In genomic region chr4:99032921-99033320, GRCm38 (mm10) we compare ENCODE assay signal across 13 mouse cellular contexts. TPM values are rescaled to one million over a fixed set of nuclear protein-coding genes. Genes with fewer than 3 reads are reported as not detected.
DNase-seq lines count a peak whose midpoint lies in the region; ATAC-seq lines count a peak whose summit lies in the region.
"Had no signal": no experiment of that assay in that cellular context is flagged by ENCODE, and none has a peak within 500 bp of the region (broad histone marks: within the 10 kb centered on the region; RNA-seq: fewer than 3 reads in every experiment).

No protein-coding gene starts in this region.

- H3K9me3 ChIP-seq in liver, embryonic 13.5 days (replicated peaks) = no peaks in the 10 kb centered on the region
- no peaks in the 10 kb centered on the region for H3K9me3 ChIP-seq in midbrain, embryonic 14.5 days (ENCODE audit: control insufficient read depth, low read length)
- H3K9me3 ChIP-seq: embryonic facial prominence, embryonic 15.5 days; limb, embryonic 12.5 days had no signal

- no peaks in the 10 kb centered on the region for H3K4me1 ChIP-seq in liver, embryonic 13.5 days (replicated peaks)
- H3K4me1 ChIP-seq in midbrain, embryonic 14.5 days (ENCODE audit: control insufficient read depth, insufficient read depth, low read length) = no peaks in the 10 kb centered on the region
- H3K4me1 ChIP-seq: embryonic facial prominence, embryonic 15.5 days; limb, embryonic 12.5 days had no signal

- no peak overlapping the region for H3K9ac ChIP-seq in liver, embryonic 13.5 days
- H3K9ac ChIP-seq in midbrain, embryonic 14.5 days (replicated peaks; ENCODE audit: low read length) = no peak overlapping the region
- H3K9ac ChIP-seq: embryonic facial prominence, embryonic 15.5 days; limb, embryonic 12.5 days had no signal

- H3K4me3 ChIP-seq in liver, embryonic 13.5 days (replicated peaks) = no peak overlapping the region
- H3K4me3 ChIP-seq in midbrain, embryonic 14.5 days (replicated peaks; ENCODE audit: low read depth, low read length) = no peak overlapping the region
- H3K4me3 ChIP-seq: embryonic facial prominence, embryonic 15.5 days; limb, embryonic 12.5 days had no signal

- peak; percentile 7 for DNase-seq in adrenal gland, postnatal 14 days
- DNase-seq in adrenal gland, adult (ENCODE audit: inconsistent age in 2 of 2, low spot score in 1 of 2) = no peak
- DNase-seq in ovary, adult 18-20 months (ENCODE audit: low spot score) = peak; percentile 6
- DNase-seq in ovary, postnatal 14 days (ENCODE audit: low spot score) = no peak
- no peak for DNase-seq in liver, embryonic 13.5 days
- DNase-seq in midbrain, embryonic 14.5 days = no peak
- no peak for DNase-seq in right cerebral cortex, adult 2 months (ENCODE audit: low spot score in 2 of 2)
- DNase-seq: cerebellum, postnatal 14 days; thymus, postnatal 4 days had no signal

- H3K27ac ChIP-seq in liver, embryonic 13.5 days = no peak overlapping the region
- no peak overlapping the region for H3K27ac ChIP-seq in midbrain, embryonic 14.5 days (replicated peaks; ENCODE audit: low read depth, low read length)
- H3K27ac ChIP-seq: embryonic facial prominence, embryonic 15.5 days; limb, embryonic 12.5 days had no signal

- no peaks in the 10 kb centered on the region for H3K27me3 ChIP-seq in liver, embryonic 13.5 days
- no peaks in the 10 kb centered on the region for H3K27me3 ChIP-seq in midbrain, embryonic 14.5 days (ENCODE audit: control insufficient read depth, insufficient read depth, low read length)
- H3K27me3 ChIP-seq: embryonic facial prominence, embryonic 15.5 days; limb, embryonic 12.5 days had no signal

- WGBS in liver, embryonic 13.5 days (ENCODE audit: insufficient replicate concordance) = 28% methylated on average over 4 of the region's 4 CpGs
- 85% methylated on average over 4 of the region's 4 CpGs for WGBS in midbrain, embryonic 14.5 days

- ATAC-seq in liver, embryonic 13.5 days (ENCODE audit: low read depth) = no peak
- peak; percentile 91 for ATAC-seq in megakaryocyte progenitor cell, adult 5-6 weeks (replicated peaks; ENCODE audit: poor library complexity)
- ATAC-seq in midbrain, embryonic 14.5 days (ENCODE audit: low FRiP score, low TSS enrichment) = no peak

- H3K4me2 ChIP-seq in liver, embryonic 13.5 days = peak overlapping the region; percentile 36; the same call in 1 of the 2 replicates
- no peak overlapping the region for H3K4me2 ChIP-seq in midbrain, embryonic 14.5 days (ENCODE audit: low read length)
- H3K4me2 ChIP-seq: embryonic facial prominence, embryonic 15.5 days; limb, embryonic 12.5 days had no signal

- no peaks in the 10 kb centered on the region for H3K36me3 ChIP-seq in liver, embryonic 13.5 days
- no peaks in the 10 kb centered on the region for H3K36me3 ChIP-seq in midbrain, embryonic 14.5 days (ENCODE audit: control insufficient read depth, insufficient read depth, low read length)
- H3K36me3 ChIP-seq: embryonic facial prominence, embryonic 15.5 days had no signal

RNA-seq across cellular contexts. Expression of gene Angptl3, which starts 2.2 kb away (rescaled TPM):
- total RNA-seq in adrenal gland, postnatal 14 days (2021) = 5.0 and 73.0 TPM in 2 replicates
- 38.6 and 48.2 TPM in 2 replicates for polyA plus RNA-seq in liver, embryonic 13.5 days (2015; fragmentation: Nextera tagmentation; extraction: Ambion mirVana)
- 1.7 and 3.2 TPM in 2 replicates for total RNA-seq in megakaryocyte progenitor cell, adult 5-6 weeks (2015)
- total RNA-seq in megakaryocyte progenitor cell, adult 5-6 weeks (2017) = 2.0 and 3.7 TPM in 2 replicates
- polyA plus RNA-seq in midbrain, embryonic 14.5 days (2014; fragmentation: Nextera tagmentation; extraction: Ambion mirVana) = 1.2 and 1.6 TPM in 2 replicates
- total RNA-seq: layer of hippocampus, postnatal 10 days had no signal

Comparison
In these comparisons a context has a peak if more than half of its experiments do, and no peak if none do; other contexts are left out.
1. DNase-seq: peak in adrenal gland, postnatal 14 days (single experiment) and ovary, adult 18-20 months (single experiment); none in adrenal gland, adult (0 of 2), ovary, postnatal 14 days (single experiment), liver, embryonic 13.5 days (single experiment), midbrain, embryonic 14.5 days (single experiment) and right cerebral cortex, adult 2 months (0 of 2).